Mouse (Mus musculus) WW6 (cell line): ENCODE measurements around the gene Mdh2.
A peak's percentile ranks its signal among the peaks of the same experiment; 100 is the strongest.

Source experiments
- DNase-seq: peaks from one replicate; pipeline ENCODE4 v3.0.0-alpha.2; 2013; ENCODE audit warnings: low read depth, low spot score

The Mdh2 gene

GRCm38 (mm10) chr5:135834769-135835491 lies 56.6 kb downstream of the Mdh2 start:
- peak; percentile 69 for DNase-seq

DNA sequence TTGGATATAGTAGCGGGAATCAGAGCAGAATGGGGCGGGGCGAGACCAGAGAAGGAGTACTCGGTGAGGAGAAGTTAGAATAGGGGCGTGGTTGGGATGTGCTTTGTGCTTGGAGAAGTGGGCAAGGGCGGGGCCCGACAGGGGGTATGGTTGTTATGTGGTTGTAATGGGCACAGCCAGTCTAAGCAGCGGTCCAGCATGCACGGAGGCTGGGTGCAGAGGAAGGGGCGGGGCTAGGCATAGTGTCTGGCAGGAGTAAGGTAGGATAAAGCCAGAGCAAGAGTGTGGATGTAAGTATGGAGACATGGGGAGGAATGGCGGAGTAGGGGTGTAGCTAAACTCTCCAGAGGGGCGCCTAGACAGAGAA lies 57.2 kb downstream of the Mdh2 start:
- no peak for DNase-seq

DNA sequence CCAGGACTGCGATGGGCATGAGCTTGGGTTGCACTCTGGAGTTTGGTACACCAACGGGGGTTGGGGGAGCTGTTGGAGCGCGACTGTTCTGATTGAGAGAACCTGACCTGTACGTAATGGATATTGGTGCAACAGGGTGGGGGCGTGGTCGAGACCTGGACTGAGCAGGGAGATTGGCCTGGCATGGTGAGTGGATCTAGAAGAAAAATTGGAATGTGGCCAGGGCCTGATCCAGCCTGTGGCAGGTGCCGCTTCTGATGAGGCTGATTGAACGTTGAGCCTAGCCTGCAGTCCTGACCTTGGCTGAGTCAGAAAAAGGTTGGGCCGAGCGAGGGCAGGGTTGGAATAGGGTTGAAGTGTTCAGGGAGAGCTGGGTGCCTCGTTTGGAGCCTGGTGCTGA lies 57.7 kb downstream of the Mdh2 start:
- no peak for DNase-seq
